Mouse (Mus musculus) MEL-GATA-1-ER (cell line): ENCODE data around the gene Gm20388.

Experiments
- DNase-seq: peaks from one replicate; pipeline ENCODE4 v3.0.0-alpha.2; 2012; ENCODE audit warnings: low read depth; ENCODE audit errors: extremely low read depth

Gene Gm20388

DNA sequence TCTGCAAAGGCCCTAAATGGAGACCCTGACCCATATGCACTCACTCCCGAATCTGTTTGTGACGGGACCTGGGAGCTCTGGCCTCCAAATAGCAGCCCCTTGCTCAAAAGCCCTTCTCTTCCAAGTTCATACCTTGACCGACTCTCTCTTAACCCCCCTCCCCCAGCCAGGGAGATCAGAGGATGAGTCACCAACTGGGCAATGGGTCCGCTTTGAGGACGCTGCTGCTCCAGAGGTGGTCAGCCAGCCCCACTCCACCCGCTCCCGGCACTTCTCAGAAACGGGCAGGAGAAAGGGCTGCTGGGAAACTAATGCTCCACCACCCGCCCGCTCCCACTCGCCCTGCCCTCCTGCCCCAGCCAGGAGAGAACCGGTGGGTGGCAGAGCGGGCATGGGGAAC is 1165.3 kb downstream of the Gm20388 start:
- no peak for DNase-seq

DNA sequence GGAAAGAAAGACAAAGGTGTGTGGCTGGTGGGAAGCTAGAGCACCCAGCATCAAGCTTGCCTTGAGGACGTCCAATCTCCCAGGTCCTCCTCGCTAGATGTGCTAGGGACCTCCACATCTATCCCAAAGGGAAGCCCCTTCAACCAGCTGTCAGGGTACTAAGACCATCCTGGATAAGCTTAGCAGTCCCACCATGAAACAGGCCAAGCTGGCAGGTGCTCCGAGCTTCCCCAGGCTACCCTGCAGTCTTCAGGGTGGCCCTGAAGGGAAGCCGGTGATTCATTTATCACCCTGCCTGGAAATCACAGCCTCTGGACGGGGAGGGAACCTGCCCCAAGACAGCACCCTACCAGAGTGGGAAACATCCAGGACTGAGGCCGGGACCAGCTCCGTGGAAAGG is 1165.9 kb downstream of the Gm20388 start:
- DNase-seq = no peak

DNA sequence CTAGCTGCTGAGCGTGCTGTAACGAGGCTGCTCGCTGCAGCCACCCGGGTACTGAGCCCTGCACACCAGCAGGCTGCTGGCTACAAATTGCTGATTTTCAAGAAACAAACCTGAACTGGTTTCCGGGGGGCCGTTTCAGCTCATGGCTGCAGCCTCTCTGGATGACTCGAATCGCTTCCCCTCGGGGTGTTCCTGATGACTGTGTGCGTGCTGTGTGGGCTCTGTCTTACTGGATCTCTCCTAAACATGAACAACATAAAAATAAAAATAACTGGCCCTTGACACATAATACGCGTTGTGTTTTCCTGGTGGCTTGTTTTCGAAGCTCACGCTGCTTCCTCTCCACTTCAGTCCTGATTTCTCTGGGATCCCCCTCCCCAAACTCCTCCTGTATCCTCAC is 1168.1 kb downstream of the Gm20388 start:
- no peak for DNase-seq

DNA sequence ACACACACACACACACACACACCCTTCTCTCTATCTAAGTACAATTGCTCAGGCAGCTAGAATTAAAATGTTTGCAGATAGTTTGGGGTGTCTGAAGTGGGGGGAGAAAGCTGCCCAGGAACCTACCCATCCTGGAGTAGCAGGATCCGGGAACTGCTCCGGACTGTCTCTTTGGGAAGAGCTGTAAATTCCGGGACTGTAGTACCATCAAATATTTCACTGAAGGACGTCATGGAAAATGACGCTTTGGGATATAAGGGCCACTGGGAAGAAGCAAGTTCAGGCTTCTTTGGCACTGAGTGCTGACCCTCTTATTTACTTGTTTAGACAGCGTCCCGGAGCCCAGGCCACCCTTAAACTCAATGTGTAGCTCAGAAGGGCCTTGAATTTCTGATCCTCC is 1168.6 kb downstream of the Gm20388 start:
- DNase-seq = no peak

DNA sequence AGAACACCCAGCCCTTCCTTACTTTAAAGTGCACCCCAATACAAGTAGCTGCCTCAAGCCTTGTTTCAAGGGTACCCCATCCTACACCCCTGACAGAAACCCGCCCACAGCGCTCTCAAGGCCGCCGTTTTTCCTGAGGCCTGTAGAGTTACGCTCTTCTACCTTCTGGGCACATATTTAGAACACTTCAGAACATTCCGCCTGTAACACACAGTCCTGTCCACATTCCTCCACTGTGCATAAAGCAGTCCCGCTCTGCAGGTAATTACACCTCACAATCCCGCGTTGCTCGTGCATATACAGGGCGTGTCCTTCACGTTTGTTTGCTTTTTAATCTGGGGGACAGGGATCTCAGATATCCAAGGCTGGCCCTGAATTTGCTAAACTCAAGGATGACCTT is 1169.3 kb downstream of the Gm20388 start:
- DNase-seq = no peak

DNA sequence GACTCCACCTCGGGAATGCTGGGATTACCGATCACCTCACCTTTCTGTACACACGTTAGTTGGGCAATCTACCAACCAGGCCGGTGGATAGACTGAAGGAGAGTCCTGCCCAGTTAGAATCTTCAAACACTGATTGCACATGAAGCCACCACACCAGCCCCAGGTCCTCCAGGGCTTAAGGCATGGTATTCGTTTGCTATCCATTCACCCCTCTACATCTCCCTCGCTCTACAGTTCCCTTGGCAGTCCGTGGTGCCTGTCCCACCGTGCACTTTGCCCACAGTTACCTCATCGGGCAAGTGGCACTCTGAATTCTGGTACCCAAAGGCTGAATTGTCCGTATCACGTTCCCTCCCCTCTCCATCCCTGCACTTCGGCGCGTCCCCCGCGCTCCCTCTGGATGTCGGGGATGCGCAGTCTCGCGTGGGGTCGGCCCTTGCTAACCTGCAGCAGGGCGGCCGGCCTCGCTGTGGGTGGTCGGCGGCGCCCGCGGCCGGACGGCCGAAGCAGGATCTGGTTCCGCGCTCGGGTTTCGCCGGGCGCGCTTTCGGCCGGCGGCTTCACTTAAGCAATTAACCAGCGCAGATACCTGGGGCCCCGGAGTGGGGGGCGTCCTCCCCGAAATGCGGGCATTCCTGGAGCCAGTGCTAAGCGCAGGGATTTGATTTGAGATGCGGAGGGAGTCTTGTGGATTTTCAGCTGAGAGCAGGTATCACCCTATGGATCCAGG is 1169.9 kb downstream of the Gm20388 start:
- DNase-seq = no peak

DNA sequence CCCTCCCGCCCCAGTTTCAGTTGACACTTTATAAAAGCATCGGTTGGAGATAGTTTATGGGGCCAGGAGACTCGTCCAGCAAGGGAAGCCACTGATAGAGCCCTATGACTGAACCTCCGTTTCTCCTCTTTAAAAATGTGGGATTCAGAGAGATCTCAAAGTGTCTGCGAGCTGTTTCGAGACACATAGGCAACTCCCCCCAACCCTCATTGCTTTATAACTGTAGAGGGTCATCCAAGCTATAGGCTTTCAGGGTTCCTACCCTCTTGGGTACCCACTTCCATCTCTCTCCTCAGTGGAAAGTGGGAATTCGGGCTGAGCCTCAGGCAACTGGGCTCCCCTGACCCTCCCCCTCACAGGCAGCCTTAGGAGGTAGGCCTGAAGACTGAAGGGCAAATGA is 1170.8 kb downstream of the Gm20388 start:
- no peak for DNase-seq

DNA sequence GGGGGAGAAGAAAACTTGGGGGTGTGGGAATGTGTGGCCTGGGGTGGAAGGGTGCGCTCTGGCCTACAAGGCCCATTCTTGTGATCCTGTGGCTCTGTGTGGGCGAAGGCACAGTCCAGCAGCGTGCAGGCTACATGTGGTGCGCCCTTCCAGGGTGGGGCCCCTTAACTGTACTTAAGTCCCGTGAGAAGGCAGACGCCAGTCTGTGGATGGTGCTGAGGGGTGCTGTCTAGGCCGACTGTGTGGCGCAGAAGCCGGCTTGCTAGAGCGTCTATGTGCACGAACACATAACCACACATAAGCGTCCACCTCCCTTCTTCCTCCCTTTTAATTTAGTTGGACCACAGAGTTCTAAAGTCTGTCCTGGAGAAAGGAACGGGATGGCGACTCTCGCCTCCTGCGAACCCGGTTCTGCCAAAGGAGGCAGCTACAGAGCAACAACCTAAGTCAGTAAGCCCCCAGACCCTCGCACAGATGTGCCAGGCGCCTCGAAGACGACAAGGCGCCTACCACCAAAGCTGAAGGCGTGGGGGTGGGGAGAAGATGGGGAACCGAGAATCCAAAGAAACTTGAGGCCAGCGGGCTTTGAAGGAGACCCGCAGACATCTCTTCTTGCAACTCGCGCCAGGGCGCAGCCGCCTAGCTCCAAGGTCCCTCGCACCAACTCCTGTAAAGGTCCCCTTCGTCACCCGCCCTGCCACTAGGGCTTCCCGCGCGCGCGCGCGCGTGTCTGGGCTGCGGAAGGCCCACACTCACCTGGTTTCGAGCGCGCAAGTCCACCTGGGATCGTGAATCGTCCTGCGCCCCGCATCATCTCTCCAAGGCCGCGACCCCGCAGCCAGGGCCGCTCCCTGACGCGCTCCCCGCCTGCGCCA is 1171.8 kb downstream of the Gm20388 start:
- DNase-seq = no peak

DNA sequence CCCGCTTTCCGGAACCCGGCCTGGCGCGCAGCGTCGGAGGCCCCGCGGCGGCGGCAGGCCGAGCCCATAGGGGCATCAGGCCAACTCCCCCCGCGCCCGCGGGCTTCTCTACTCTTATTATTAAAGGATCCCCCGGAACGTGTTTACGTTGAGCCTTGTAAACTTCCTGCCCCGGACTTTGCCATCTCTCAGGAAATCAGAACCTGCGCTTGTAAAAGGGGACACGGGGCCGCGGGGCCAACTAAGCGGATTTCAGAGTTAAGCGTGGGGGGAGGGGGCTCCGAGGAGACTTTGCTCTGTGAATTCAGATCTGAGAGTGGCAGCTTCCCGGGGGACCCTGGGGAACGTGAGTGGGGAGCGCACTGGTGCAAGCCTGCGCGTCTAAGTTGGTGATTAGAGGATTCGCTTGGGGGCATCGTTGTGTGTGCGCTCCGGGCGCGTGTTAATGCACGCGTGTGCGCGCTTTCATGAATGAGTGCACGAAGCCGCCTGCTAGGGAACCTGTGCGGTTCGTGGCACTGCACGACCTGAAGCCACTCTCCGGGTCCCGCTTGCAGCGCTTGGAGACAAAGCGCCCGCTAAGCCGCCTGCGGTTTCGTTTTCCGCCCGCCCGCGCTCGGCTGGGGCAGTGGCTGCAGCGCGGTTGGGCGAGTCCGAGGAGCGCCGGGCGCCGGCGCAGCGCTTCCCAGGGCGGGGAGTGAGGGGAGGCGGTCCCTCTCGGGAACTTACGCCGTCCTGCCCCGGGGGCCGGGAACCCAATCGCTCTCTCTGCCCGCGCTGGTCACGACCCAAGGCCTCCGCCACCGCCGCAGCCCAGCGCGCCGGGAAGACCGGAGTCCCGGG is 1172.7 kb downstream of the Gm20388 start:
- DNase-seq = no peak

DNA sequence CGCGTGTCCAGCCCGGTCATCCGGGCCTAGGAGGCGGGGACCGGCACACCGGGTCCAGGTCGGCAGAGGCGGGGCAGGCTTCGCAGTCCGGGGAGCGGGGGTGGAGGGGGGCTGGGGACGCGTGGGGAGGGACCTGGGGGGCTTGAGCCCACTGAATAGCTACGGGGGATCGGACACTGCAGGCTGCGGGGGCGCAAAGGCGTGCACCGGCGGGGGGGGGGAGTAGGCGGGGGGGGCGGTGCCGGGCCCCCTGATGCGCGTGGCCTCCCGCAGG is 1173.2 kb downstream of the Gm20388 start:
- no peak for DNase-seq

DNA sequence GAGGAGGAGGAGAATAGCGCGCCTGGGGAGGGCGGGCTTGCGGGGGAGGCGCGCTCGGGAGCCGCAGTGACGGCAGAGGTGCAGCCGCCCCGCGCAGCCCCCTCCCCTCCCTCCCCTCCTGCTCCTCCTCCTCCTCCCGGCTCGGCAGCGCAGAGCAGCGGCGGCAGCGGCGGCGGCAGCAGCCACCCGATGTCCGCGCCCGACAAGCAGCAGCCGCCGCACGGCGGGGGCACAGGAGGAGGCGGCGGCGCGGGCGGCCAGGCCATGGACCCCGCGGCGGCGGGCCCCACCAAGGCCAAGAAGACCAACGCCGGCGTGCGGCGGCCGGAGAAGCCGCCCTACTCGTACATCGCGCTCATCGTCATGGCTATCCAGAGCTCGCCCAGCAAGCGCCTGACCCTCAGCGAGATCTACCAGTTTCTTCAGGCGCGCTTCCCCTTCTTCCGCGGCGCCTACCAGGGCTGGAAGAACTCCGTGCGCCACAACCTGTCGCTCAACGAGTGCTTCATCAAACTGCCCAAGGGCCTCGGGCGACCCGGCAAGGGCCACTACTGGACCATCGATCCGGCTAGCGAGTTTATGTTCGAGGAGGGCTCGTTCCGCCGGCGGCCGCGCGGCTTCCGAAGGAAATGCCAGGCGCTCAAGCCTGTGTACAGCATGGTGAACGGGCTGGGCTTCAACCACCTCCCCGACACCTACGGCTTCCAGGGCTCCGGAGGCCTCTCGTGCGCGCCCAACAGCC is 1173.7 kb downstream of the Gm20388 start, which contains the start of gene Foxf1:
Foxf1 (plus strand) TSS at position 177 of the 742 bp plus-strand sequence.
- DNase-seq = no peak

DNA sequence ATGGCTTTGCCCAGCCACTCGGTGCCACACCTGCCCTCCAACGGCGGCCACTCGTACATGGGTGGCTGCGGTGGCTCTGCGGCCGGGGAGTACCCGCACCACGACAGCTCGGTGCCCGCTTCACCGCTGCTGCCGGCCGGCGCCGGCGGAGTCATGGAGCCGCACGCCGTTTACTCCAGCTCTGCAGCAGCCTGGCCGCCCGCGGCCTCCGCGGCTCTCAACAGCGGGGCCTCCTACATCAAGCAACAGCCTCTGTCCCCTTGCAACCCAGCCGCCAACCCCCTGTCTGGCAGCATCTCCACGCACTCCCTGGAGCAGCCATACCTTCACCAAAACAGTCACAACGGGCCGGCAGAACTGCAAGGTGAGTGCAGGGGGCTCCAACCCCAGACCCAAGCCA is 1174.4 kb downstream of the Gm20388 start:
- DNase-seq = no peak

DNA sequence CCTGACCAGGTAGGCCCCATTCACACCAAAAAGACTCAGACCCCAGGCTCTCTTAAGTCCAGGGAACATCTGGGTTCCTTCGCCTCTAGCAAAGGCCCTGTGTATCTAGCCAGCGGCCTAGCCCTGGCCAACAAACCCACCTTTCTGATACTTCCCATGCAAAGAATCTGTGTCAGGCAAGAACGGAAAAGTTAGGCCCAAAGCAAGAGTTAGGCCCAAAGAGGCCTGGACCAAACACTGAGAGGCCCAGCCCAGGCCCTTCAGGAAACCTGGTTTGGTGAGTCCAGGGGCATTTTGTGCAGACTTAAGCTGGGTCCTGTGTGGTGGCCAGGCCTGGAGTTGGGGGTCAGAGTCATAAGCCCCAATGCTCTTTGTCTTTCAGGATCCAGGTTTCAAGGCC is 1174.9 kb downstream of the Gm20388 start:
- no peak for DNase-seq

DNA sequence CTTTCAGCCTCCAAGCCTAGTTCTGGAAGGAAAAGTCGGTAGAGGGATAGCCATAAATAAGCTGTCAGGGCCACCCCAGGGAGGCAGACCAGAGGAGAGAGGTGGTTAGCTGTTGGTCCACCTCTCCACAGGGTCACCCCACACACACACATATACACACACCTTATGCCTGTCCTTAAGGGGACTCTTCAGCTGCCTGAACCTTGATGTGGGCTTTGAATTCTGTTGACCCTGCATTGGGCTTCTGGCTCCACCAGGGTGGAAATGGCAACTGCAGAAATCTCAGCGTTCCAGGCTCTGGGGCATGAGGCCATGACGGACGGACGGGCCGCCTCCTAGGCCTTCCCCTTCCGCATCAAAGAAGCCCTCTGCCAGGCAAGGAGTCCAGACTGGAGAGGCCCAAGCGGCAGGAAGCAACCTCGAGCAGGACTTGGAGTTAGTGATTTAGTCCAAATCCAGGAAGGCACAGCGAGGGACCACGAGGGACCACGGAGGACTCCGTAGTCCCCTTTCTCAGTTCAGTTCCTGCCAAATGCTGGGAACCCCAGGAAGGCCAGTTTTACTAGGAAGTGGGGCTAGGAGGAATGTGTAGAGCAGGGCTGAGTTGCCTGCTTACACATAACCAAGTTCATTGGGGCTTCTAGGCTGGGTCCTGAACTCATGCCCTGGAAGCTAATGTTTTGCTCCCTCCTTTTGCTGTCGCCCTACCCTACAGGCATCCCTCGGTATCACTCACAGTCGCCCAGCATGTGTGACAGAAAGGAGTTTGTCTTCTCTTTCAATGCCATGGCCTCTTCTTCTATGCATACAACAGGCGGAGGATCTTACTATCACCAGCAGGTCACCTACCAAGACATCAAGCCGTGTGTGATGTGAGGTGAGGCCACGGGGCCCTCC is 1175.6 kb downstream of the Gm20388 start:
- no peak for DNase-seq

DNA sequence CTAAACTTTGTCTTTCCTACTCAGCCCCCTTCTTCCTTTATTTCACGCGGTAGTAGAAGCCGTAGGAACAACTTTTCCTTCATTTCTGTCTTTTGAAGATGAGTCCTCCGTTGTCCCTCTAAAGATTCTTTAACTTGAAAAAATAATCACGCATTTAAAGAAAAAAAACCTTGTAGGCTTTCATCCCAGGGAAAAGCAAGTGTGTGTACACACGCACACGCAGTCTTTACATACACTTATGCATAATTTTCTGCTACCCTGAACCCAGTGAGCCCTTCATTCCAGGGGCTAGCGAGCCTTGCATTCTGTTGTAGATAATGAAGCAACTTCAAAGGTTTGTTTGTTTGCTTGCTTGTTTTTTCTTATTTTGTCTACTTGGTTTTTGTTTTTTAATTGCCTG is 1177.6 kb downstream of the Gm20388 start:
- no peak for DNase-seq

DNA sequence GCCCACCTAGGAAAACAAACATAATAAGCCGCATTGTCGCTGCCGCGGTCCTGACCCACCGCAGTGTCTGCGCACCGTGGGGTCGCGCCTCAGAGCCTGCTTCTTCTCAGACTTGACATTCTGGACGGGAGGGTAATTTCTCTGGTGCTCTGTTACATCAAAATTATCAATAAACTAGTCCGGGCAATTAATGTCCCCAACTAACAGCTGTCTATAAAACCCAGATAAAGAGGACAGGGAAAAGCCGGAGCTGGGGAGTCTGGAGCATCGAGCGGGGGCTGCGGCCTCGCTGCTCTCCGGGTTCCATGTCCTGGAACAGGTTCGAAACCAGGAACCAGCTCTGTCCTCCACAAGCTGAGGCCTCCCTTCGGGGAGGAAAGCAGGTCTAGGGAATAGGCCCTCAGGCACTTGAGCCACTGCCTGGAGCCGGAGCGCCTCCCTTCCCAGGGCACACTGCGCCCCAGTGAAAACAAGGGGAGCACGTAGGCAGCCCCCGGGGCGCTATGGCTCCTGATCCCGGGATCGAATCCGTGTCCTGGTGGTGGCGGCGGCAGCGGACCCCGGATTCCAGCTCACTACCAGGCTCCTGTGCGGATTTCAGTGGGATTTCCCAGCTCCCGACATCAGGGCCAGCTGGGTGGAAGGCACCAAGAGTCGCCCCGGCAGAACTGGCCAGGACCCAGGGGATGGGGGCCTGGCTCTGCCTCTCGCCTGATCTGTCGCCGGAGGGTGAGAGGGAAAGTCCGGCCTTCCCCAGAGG is 1178.4 kb downstream of the Gm20388 start:
- DNase-seq = no peak

DNA sequence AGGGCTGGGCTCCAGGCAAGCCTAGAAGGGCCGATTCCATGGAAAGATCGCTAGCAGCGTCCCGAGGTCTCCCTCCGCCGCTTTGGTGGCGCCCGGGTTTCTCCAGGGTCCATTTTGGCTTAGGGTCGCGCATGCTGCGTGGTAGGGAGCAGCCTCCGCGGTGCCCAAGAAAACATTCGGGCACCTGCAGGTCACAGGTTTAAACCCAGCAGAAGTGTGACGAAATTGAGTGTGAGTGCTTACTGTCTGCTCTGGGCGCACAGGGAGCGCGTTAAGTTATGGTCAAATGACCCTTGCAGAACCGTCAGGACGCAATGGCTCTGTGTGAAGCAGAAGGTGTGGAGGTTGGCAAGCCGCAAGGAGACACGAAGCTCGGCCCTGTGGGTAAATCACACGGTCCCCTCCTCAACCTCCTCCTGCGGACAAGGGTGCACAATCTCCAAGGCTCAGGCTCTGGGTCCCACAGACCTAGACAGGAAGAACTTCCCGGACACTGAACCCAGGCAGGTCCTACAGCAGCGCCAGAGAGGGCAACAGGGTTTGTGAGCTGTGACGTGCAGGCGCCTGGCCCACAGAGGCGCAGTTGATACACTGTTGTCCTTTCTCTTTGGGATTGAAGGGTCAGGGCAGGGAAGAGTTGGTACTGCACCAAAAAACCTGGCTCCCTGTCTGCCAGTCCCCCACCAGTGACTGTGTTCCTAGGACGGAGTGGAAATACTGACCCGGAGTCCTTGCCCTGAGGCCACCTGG is 1179.2 kb downstream of the Gm20388 start:
- DNase-seq = no peak

DNA sequence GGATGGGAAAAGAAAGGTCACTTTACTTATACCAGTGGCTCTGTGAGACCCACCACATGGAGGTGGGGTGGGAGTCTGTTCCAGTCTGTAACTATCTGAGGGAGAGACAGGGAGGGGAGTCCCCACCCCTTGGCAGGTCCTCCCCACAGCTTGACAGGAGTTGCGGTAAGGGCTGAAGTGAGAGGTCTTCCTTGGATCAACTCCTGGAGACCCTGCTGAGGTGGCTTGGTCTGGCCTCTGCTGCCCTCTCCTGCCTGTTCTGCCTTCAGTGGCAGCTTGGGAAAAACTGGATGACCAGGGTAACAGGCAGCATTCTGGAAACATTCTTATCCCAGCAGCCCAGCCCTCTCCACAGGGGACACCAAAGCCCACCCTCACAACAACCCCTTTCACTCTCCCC is 1180.1 kb downstream of the Gm20388 start:
- DNase-seq = no peak

DNA sequence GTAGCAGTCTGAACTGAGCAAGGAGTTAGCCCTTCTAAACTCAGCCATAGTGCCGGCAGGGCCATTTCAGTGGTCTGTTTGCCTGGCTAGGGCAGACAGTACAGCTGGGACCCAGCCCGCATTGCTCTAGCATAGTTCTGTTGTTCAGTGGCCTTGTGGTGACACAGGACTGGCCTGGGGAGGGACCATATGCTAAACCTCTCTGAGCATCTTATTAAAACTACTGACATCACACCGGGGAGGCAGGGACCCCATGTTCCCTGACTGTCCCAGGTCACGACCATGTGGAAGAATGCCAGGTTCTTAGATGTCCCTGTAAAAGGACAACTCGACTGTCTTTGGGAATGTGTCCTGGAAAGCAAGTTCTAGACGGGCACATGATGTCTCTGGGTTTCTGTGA is 1181.5 kb downstream of the Gm20388 start:
- DNase-seq = no peak
